Mouse (Mus musculus) right cerebral cortex, adult 18-20 months (tissue): ENCODE data around the gene Gm4907.
"Not testable (repeated sequence)": the region's sequence is repeated elsewhere in the genome, so short reads cannot be mapped to it uniquely, and the experiment has no call there.

Source experiments
- DNase-seq: peaks from one replicate; pipeline ENCODE4 v3.0.0; 2022; ENCODE audit warnings: mixed read lengths

Gene Gm4907

DNA sequence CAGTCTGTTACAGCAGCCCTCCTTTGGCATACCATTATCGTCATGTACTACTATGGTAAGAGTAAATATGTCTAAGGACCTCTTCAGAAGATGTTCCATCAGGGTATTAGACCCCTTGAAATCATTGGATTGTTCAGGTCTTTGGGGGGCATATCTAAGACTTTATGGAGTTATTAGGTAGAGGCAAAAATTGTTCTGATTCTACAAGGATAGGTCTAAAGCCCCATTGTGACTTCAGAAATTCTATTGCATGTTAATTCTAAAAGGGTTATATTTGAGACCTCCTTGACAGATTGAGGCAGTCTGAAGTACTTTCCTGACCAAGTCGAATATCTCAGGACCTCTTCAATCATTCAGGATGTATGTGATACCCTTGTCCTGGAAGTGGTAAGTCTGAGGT is at the start of gene Gm4907:
Gene Gm4907, plus strand, starts transcription at position 301 of the 400 bp plus-strand sequence.
- not testable (repeated sequence) for DNase-seq

DNA sequence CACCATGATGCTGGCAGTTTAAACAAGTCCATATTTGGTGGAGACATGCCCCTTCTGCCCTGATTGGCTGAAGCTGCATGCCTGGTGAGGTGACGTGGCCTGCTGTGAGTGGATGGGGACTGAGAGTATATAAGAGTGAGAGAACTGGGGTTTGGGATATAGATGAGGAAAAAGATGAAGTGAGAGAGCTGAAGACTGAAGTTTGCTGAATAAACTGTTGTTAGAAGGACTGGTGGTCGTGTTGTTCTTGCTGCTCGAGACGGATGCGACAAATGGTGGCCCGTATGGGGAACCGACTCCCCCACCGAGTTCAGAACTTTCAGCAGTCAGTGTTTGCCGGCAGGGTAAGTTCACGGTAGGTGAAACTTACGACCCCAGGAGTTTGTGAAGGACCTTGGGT is 48.6 kb upstream of the Gm4907 start:
- DNase-seq: not testable (repeated sequence)

DNA sequence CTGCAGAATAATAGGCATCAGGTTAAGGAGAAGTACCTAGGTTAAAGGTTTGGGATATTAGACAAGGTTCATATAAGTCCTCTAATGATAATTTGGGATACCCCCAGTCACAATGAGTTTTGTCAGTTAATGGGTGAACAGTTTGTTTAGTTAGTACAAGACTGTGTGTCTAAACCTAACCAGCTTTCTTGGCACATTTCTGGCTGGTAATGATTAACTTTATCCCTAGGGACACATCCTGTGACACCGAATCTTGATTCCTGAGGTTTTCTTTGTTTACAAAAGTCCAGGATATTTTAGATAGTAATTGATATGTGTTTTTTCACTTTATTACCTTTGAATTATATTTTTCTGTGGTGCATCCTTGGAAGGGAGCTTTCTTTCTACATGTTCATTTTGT is 41.4 kb upstream of the Gm4907 start:
- no peak for DNase-seq

DNA sequence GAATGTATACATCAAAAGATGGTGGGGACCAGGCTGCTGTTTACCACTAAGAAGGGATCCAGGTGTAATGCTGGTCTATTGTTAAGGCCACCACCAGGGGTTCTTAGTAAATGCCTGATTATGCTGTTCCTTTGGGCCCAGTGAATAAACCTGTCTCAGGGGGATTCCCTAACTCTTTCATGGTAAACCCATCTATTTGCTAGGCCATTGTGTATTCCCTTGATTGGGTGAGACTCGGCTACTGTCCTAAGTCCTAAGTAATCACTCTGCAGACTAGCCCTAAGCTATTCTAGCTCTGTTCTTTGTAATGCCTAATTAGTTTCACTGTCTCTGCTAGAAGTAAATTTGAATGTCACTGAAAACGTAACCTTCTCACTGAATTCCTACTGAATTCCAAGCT is 71.8 kb downstream of the Gm4907 start:
- DNase-seq: no peak
